ENCODE assay signal across 6 mouse cellular contexts in genomic region chr13:66642245-66642644, GRCm38 (mm10).
DNase-seq lines count a peak whose midpoint lies in the region; ATAC-seq and TF ChIP-seq lines count a peak whose summit lies in the region.
"Not testable (repeated sequence)": the region's sequence is repeated elsewhere in the genome, so short reads cannot be mapped to it uniquely, and the experiment has no call there.

No protein-coding gene starts in this region.

- DNase-seq in ES-CJ7 (ENCODE audit: low read depth, low spot score) = peak; percentile 13
- DNase-seq in R1 (ENCODE audit: low read depth, low spot score) = peak; percentile 33
- DNase-seq in midbrain, postnatal 0 days (ENCODE audit: low spot score) = not testable (repeated sequence)

- not testable (repeated sequence) for H3K36me3 ChIP-seq in embryonic facial prominence, embryonic 13.5 days; heart, embryonic 11.5 days (ENCODE audit: control insufficient read depth, insufficient read depth, low read length); midbrain, postnatal 0 days (ENCODE audit: insufficient read depth, low read length); stomach, embryonic 16.5 days (ENCODE audit: control insufficient read depth, insufficient read depth, low read length)

- H3K27ac ChIP-seq in embryonic facial prominence, embryonic 13.5 days; heart, embryonic 11.5 days (ENCODE audit: low read depth, low read length); midbrain, postnatal 0 days (ENCODE audit: low read depth, low read length); stomach, embryonic 16.5 days (ENCODE audit: low read length): not testable (repeated sequence)

- TF ChIP-seq CTCF in midbrain, postnatal 0 days (IDR thresholded peaks at IDR 0.05) = not testable (repeated sequence)

- WGBS in embryonic facial prominence, embryonic 13.5 days = 83% methylated on average over 5 of the region's 5 CpGs
- 85% methylated on average over 5 of the region's 5 CpGs for WGBS in heart, embryonic 11.5 days (ENCODE audit: insufficient replicate concordance)
- whole genome bisulfite sequencing in midbrain, postnatal 0 days = 93% methylated on average over 5 of the region's 5 CpGs
- 90% methylated on average over 5 of the region's 5 CpGs for WGBS in stomach, embryonic 16.5 days

- H3K9ac ChIP-seq in embryonic facial prominence, embryonic 13.5 days; heart, embryonic 11.5 days (ENCODE audit: low read depth, low read length); midbrain, postnatal 0 days (replicated peaks; ENCODE audit: low read length, poor library complexity, severe bottlenecking); stomach, embryonic 16.5 days (ENCODE audit: low read length): not testable (repeated sequence)

- H3K9me3 ChIP-seq in embryonic facial prominence, embryonic 13.5 days; heart, embryonic 11.5 days (replicated peaks; ENCODE audit: control insufficient read depth, low read length); midbrain, postnatal 0 days (ENCODE audit: low read length); stomach, embryonic 16.5 days (replicated peaks; ENCODE audit: control insufficient read depth, low read length): not testable (repeated sequence)

- not testable (repeated sequence) for H3K4me2 ChIP-seq in embryonic facial prominence, embryonic 13.5 days; heart, embryonic 11.5 days; midbrain, postnatal 0 days (ENCODE audit: low read depth, low read length, poor library complexity, severe bottlenecking); stomach, embryonic 16.5 days (ENCODE audit: low read depth, low read length)

- not testable (repeated sequence) for H3K4me3 ChIP-seq in embryonic facial prominence, embryonic 13.5 days; heart, embryonic 11.5 days (ENCODE audit: low read depth, low read length); midbrain, postnatal 0 days (ENCODE audit: low read depth, low read length); stomach, embryonic 16.5 days (replicated peaks; ENCODE audit: low read length)

- not testable (repeated sequence) for H3K4me1 ChIP-seq in embryonic facial prominence, embryonic 13.5 days; heart, embryonic 11.5 days (ENCODE audit: control insufficient read depth, insufficient read depth, low read length); midbrain, postnatal 0 days (ENCODE audit: insufficient read depth, low read length); stomach, embryonic 16.5 days (ENCODE audit: control insufficient read depth, insufficient read depth, low read length)

- ATAC-seq in embryonic facial prominence, embryonic 13.5 days (ENCODE audit: insufficient number of reproducible peaks, insufficient read depth, low FRiP score, low TSS enrichment, low read depth) = 0 out of 2 replicates have a peak, but pooled peaks have one; percentile 43
- ATAC-seq in heart, embryonic 11.5 days (replicated peaks; ENCODE audit: insufficient number of reproducible peaks, low FRiP score, low TSS enrichment) = 0 out of 2 replicates have a peak, but pooled peaks have one; percentile 14
- ATAC-seq in midbrain, postnatal 0 days (ENCODE audit: low FRiP score) = 0 out of 2 replicates have a peak, but pooled peaks have one; percentile 16
- peak; percentile 56; the same call in 1 of the 2 replicates for ATAC-seq in stomach, embryonic 16.5 days (ENCODE audit: insufficient read depth, low FRiP score)

- not testable (repeated sequence) for H3K27me3 ChIP-seq in embryonic facial prominence, embryonic 13.5 days; heart, embryonic 11.5 days (ENCODE audit: control insufficient read depth, insufficient read depth, low read length); midbrain, postnatal 0 days (ENCODE audit: insufficient read depth, low read length); stomach, embryonic 16.5 days (ENCODE audit: control insufficient read depth, insufficient read depth, low read length)
